Comparison of ENCODE assay signal across 8 mouse cellular contexts in the genomic region with DNA sequence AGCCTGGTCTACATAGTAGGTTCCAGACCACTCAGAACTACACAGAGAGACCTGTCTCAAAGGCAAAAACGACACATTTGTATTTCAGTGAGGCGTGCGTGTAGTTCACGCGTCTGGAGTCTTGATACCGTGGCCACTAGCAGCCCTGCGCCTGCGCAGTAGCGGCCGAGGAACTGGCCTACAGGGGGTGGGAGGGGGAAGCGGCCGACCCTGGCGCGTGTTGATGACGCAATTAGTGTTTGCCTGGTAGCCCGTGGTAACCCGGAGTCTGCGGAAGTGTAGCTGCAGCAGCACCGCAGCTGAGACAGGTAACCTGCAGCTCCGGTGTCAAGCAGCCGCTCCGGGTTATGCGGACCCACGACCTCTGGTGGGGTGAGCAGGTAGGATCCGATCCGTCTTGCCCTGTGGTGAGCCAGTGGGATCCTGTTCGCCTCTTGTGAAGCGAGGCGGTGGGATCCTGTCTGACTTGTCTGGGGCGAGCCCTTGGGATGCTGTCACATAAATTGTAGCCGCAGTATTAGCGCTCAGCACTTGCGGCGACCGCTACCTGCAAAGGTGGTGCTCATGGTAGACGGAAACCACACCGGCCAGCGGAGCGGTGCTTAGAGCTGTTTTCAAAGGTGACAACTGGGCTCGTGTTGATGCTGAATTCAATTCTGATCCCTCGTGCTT. TPM values are rescaled to one million over a fixed set of nuclear protein-coding genes. Genes with fewer than 3 reads are reported as not detected.
DNase-seq lines count a peak whose midpoint lies in the region; ATAC-seq and TF ChIP-seq lines count a peak whose summit lies in the region.

A gene (plus strand): TSS at position 254 of the 672 bp plus-strand sequence.

- under 1% methylated on average over 41 of the region's 41 CpGs for WGBS in cerebellum, adult 2 months
- WGBS in forebrain, postnatal 0 days, result 2% methylated on average over 41 of the region's 41 CpGs
- WGBS in lung, embryonic 15.5 days, result under 1% methylated on average over 41 of the region's 41 CpGs

- TF ChIP-seq EP300 in MEL (IDR thresholded peaks at IDR 0.05; ENCODE audit: low read depth in 1 of 2, low read length in 2 of 2), result no peak

- no peaks in the 10 kb centered on the region; a peak in 1 of 4 replicates for H3K36me3 ChIP-seq in MEL (ENCODE audit: control insufficient read depth in 1 of 2, insufficient read depth in 2 of 2, low read length in 2 of 2)
- H3K36me3 ChIP-seq in forebrain, postnatal 0 days (ENCODE audit: insufficient read depth), result no peaks in the 10 kb centered on the region
- no peaks in the 10 kb centered on the region for H3K36me3 ChIP-seq in lung, embryonic 15.5 days

- ATAC-seq in forebrain, postnatal 0 days, result peak; percentile 97
- ATAC-seq in lung, embryonic 15.5 days (ENCODE audit: borderline replicate concordance, extremely low read depth, low FRiP score, low TSS enrichment), result peak; percentile 93

- H3K9me3 ChIP-seq in MEL (replicated peaks; ENCODE audit: insufficient read depth, low read length), result no peaks in the 10 kb centered on the region
- no peaks in the 10 kb centered on the region for H3K9me3 ChIP-seq in forebrain, postnatal 0 days (ENCODE audit: low read length)
- no peaks in the 10 kb centered on the region for H3K9me3 ChIP-seq in lung, embryonic 15.5 days

- peak within 1 kb of the TSS; percentile 71 for H3K9ac ChIP-seq in MEL (ENCODE audit: control insufficient read depth, low read depth, low read length, poor library complexity, severe bottlenecking)
- peak within 1 kb of the TSS; percentile 70 for H3K9ac ChIP-seq in forebrain, postnatal 0 days
- peak within 1 kb of the TSS; percentile 61 for H3K9ac ChIP-seq in lung, embryonic 15.5 days

- TF ChIP-seq CTCF in MEL (IDR thresholded peaks at IDR 0.05 in 2 of 3, conservative IDR thresholded peaks at IDR 0.05 in 1 of 3; ENCODE audit: control insufficient read depth in 1 of 3, insufficient read depth in 1 of 3, low read depth in 2 of 3, low read length in 3 of 3, poor library complexity in 1 of 3, severe bottlenecking in 1 of 3), result no peak; a peak in 1 of 6 replicates
- TF ChIP-seq CTCF in cerebellum, adult 2 months (IDR thresholded peaks at IDR 0.05; ENCODE audit: borderline replicate concordance, insufficient read depth, low read depth, low read length), result no peak; the same call in 1 of the 2 replicates
- peak; percentile 63 for TF ChIP-seq CTCF in forebrain, postnatal 0 days (IDR thresholded peaks at IDR 0.05; ENCODE audit: low read depth)

- H3K27me3 ChIP-seq in MEL (ENCODE audit: control insufficient read depth in 1 of 2, insufficient read depth in 2 of 2, low read length in 2 of 2), result no peaks in the 10 kb centered on the region; a peak in 1 of 4 replicates
- H3K27me3 ChIP-seq in cerebellum, adult 2 months (ENCODE audit: control insufficient read depth, insufficient read depth, low read length), result no peaks in the 10 kb centered on the region
- H3K27me3 ChIP-seq in forebrain, postnatal 0 days (ENCODE audit: insufficient read depth, low read length), result no peaks in the 10 kb centered on the region
- no peaks in the 10 kb centered on the region for H3K27me3 ChIP-seq in lung, embryonic 15.5 days

- peak within 1 kb of the TSS; percentile 67 for H3K4me2 ChIP-seq in forebrain, postnatal 0 days (ENCODE audit: low read depth)
- H3K4me2 ChIP-seq in lung, embryonic 15.5 days, result peak within 1 kb of the TSS; percentile 76

- H3K4me1 ChIP-seq in MEL (ENCODE audit: control insufficient read depth in 1 of 2, insufficient read depth in 2 of 2, low read length in 2 of 2), result no peaks in the 10 kb centered on the region; a peak in 1 of 4 replicates
- no peaks in the 10 kb centered on the region for H3K4me1 ChIP-seq in cerebellum, adult 2 months (ENCODE audit: control insufficient read depth, insufficient read depth, low read length)
- peaks cover 6% of the 10 kb centered on the region; the same call in 1 of the 2 replicates for H3K4me1 ChIP-seq in forebrain, postnatal 0 days (ENCODE audit: insufficient read depth)
- peaks cover 7% of the 10 kb centered on the region for H3K4me1 ChIP-seq in lung, embryonic 15.5 days

- TF ChIP-seq POLR2A in MEL (IDR thresholded peaks at IDR 0.05; ENCODE audit: control insufficient read depth in 1 of 2, insufficient read depth in 1 of 2, low read depth in 1 of 2, low read length in 2 of 2, poor library complexity in 1 of 2), result peak; percentile 81 to 95
- peak; percentile 79 for TF ChIP-seq POLR2A in cerebellum, adult 2 months (IDR thresholded peaks at IDR 0.05; ENCODE audit: borderline replicate concordance, insufficient read depth, low read length)

- H3K79me2 ChIP-seq in MEL (ENCODE audit: control insufficient read depth, insufficient read depth, low read length, poor library complexity), result peaks cover 1% of the 10 kb centered on the region; the same call in 1 of the 2 replicates

- H3K27ac ChIP-seq in MEL (ENCODE audit: control insufficient read depth, low read depth, low read length), result peak within 1 kb of the TSS; percentile 42
- 0 out of 2 replicates have a peak within 1 kb of the TSS, but pooled peaks have one; percentile 8 for H3K27ac ChIP-seq in cerebellum, adult 2 months (ENCODE audit: insufficient read depth, low read length)
- H3K27ac ChIP-seq in forebrain, postnatal 0 days (ENCODE audit: low read depth, low read length), result no peak within 1 kb of the TSS
- H3K27ac ChIP-seq in lung, embryonic 15.5 days, result no peak within 1 kb of the TSS

- peak; percentile 98 for DNase-seq in MEL (ENCODE audit: low read depth, low spot score)
- DNase-seq in cerebellum, adult 2 months, result peak; percentile 95
- DNase-seq in forebrain, postnatal 0 days, result peak; percentile 98
- peak; percentile 98 for DNase-seq in heart, postnatal 4 days
- peak; percentile 92 to 97 for DNase-seq in layer of hippocampus, adult 8-10 months (ENCODE audit: low spot score in 2 of 2)
- peak; percentile 91 for DNase-seq in ovary, adult 18-20 months (ENCODE audit: low spot score)
- peak; percentile 98 for DNase-seq in thymus, postnatal 0 days (ENCODE audit: low spot score)

- TF ChIP-seq RAD21 in MEL (IDR thresholded peaks at IDR 0.05; ENCODE audit: low read depth, low read length), result no peak

- H3K4me3 ChIP-seq in MEL (ENCODE audit: control insufficient read depth in 1 of 2, insufficient read depth in 1 of 2, low read depth in 2 of 2, low read length in 2 of 2), result peak within 1 kb of the TSS; percentile 85 to 89
- peak within 1 kb of the TSS; percentile 61 for H3K4me3 ChIP-seq in cerebellum, adult 2 months (replicated peaks; ENCODE audit: insufficient read depth, low read depth, low read length)
- H3K4me3 ChIP-seq in forebrain, postnatal 0 days (ENCODE audit: low read depth, low read length), result peak within 1 kb of the TSS; percentile 77
- peak within 1 kb of the TSS; percentile 71 for H3K4me3 ChIP-seq in lung, embryonic 15.5 days

TF ChIP-seq in MEL, 35 proteins besides CTCF, POLR2A, EP300 and RAD21 (continues in another document):
- TF ChIP-seq MAZ (IDR thresholded peaks at IDR 0.05; ENCODE audit: low read depth, low read length), result peak; percentile 94; the same call in 1 of the 2 replicates
- no peak; the same call in 1 of the 2 replicates for TF ChIP-seq KAT2A (conservative IDR thresholded peaks at IDR 0.05; ENCODE audit: low read depth, low read length)
- TF ChIP-seq SIN3A (IDR thresholded peaks at IDR 0.05; ENCODE audit: low read length), result peak; percentile 99
- TF ChIP-seq ZKSCAN1 (IDR thresholded peaks at IDR 0.05; ENCODE audit: low read depth, low read length), result no peak
- no peak for TF ChIP-seq TAL1 (IDR thresholded peaks at IDR 0.05; ENCODE audit: low read length)
- TF ChIP-seq UBTF (IDR thresholded peaks at IDR 0.05; ENCODE audit: borderline replicate concordance, insufficient read depth, low read depth, low read length), result no peak
- TF ChIP-seq MYC (IDR thresholded peaks at IDR 0.05; ENCODE audit: low read depth, low read length), result peak; percentile 54; the same call in 1 of the 2 replicates
- TF ChIP-seq NELFE (IDR thresholded peaks at IDR 0.05; ENCODE audit: low read depth, low read length), result peak; percentile 93
- peak; percentile 91 for TF ChIP-seq HCFC1 (IDR thresholded peaks at IDR 0.05; ENCODE audit: low read depth, low read length)
- TF ChIP-seq ZC3H11A (IDR thresholded peaks at IDR 0.05; ENCODE audit: low read depth, low read length), result no peak
- no peak for TF ChIP-seq BHLHE40 (IDR thresholded peaks at IDR 0.05; ENCODE audit: borderline replicate concordance, low read depth, low read length)
- no peak for TF ChIP-seq MEF2A (IDR thresholded peaks at IDR 0.05; ENCODE audit: extremely low read depth, insufficient replicate concordance, low read depth, low read length, poor library complexity, severe bottlenecking)
- no peak for TF ChIP-seq SMC3 (IDR thresholded peaks at IDR 0.05; ENCODE audit: low read depth, low read length)
- TF ChIP-seq MYB (IDR thresholded peaks at IDR 0.05; ENCODE audit: low read depth, low read length), result no peak
- no peak for TF ChIP-seq POLR2AphosphoS5 (IDR thresholded peaks at IDR 0.05; ENCODE audit: borderline replicate concordance, low read depth, low read length)
- peak; percentile 66; the same call in 1 of the 2 replicates for TF ChIP-seq TBP (IDR thresholded peaks at IDR 0.05; ENCODE audit: low read depth, low read length)
- no peak for TF ChIP-seq USF2 (IDR thresholded peaks at IDR 0.05; ENCODE audit: borderline replicate concordance in 1 of 2, insufficient read depth in 1 of 2, low read depth in 1 of 2, low read length in 2 of 2)
- TF ChIP-seq ELF1 (IDR thresholded peaks at IDR 0.05; ENCODE audit: low read depth, low read length), result peak; percentile 95
- no peak for TF ChIP-seq GABPA (IDR thresholded peaks at IDR 0.05; ENCODE audit: low read depth, low read length)
- no peak for TF ChIP-seq ZMIZ1 (IDR thresholded peaks at IDR 0.05; ENCODE audit: low read depth, low read length)
- TF ChIP-seq MAX (IDR thresholded peaks at IDR 0.05; ENCODE audit: low read length), result peak; percentile 66
- TF ChIP-seq CHD2 (IDR thresholded peaks at IDR 0.05; ENCODE audit: low read length), result no peak
- TF ChIP-seq MAFK (IDR thresholded peaks at IDR 0.05; ENCODE audit: borderline replicate concordance, low read depth, low read length), result no peak

RNA-seq across cellular contexts. Expression of the gene that starts here (rescaled TPM):
- total RNA-seq in MEL (2012; rRNA removed), result 26.3 and 29.5 TPM in 2 replicates
- 10 to 100 TPM in 1 of 2 experiments, not detected in 1; 32.7 TPM for polyA plus RNA-seq in MEL (2012; ENCODE audit: insufficient read depth in 1 of 2, insufficient read length in 2 of 2, low read depth in 1 of 2, low replicate concordance in 2 of 2, missing spikeins in 1 of 2)
- 123 and 126 TPM in 2 replicates for polyA plus RNA-seq in cerebellum, adult 2 months (2012; rRNA removed)
- 33.2 and 47.8 TPM in 2 replicates for total RNA-seq in forebrain, postnatal 0 days (2014; rRNA removed)
- 17.6 and 20.3 TPM in 2 replicates for polyA plus RNA-seq in forebrain, postnatal 0 days (2015; fragmentation: Nextera tagmentation; extraction: Ambion mirVana)
- 100 to 1,000 TPM; 154 to 174 TPM for total RNA-seq in heart, postnatal 4 days (2021)
- 100 to 1,000 TPM in 1 of 4 experiments, 10 to 100 TPM in 3; 91.6 to 105 (median 95.4) TPM for total RNA-seq in layer of hippocampus, adult 8-10 months (2022)
- polyA plus RNA-seq in lung, embryonic 15.5 days (2015; fragmentation: Nextera tagmentation; extraction: Ambion mirVana), result 129 and 133 TPM in 2 replicates
- polyA plus RNA-seq in thymus, postnatal 0 days (2015; fragmentation: Nextera tagmentation; extraction: Ambion mirVana), result 60.5 and 69.4 TPM in 2 replicates

Comparison
In these comparisons a context has a peak if more than half of its experiments do, and no peak if none do; other contexts are left out.
1. H3K27ac ChIP-seq: peak in MEL (single experiment) and cerebellum, adult 2 months (single experiment); none in forebrain, postnatal 0 days (single experiment) and lung, embryonic 15.5 days (single experiment).
2. Peak in every context shown above with its lines, with median percentiles within 50 percentile points of each other: DNase-seq, H3K4me3 ChIP-seq and H3K9ac ChIP-seq.